Mouse (Mus musculus): ENCODE data around the gene Tctn1. TPM values are rescaled to one million over a fixed set of nuclear protein-coding genes. Genes with fewer than 3 reads are reported as not detected.

The Tctn1 gene
- polyA plus RNA-seq, 1 experiment from 2014 or later: 0.74 TPM

- Histone ChIP-seq H3K9me3 (replicated peaks; ENCODE audit: control insufficient read depth, low read length) (no peaks in the 10 kb centered on the region), H3K27me3 (ENCODE audit: control insufficient read depth, insufficient read depth, low read depth, low read length) (no peaks in the 10 kb centered on the region), H3K9ac (ENCODE audit: low read depth, low read length) (no peak overlapping the region), H3K36me3 (ENCODE audit: control insufficient read depth, insufficient read depth) (no peaks in the 10 kb centered on the region), H3K27ac (ENCODE audit: low read length) (no peak overlapping the region), H3K4me1 (ENCODE audit: control insufficient read depth, low read depth, low read length) (peaks cover 21% of the 10 kb centered on the region), H3K4me3 (ENCODE audit: low read depth, low read length) (no peak overlapping the region), H3K4me2 (ENCODE audit: low read depth, low read length) (no peak overlapping the region)
- WGBS (ENCODE audit: insufficient replicate concordance): 21% methylated on average over 7 of the region's 7 CpGs
- no peak for ATAC-seq (ENCODE audit: low read depth)
These were observed 2.2 kb downstream of the Tctn1 start for GRCm38 (mm10) chr5:122262104-122262503.

- H3K4me3 ChIP-seq (ENCODE audit: low read depth, low read length): no peak overlapping the region
- H3K9me3 ChIP-seq (replicated peaks; ENCODE audit: control insufficient read depth, low read length): no peaks in the 10 kb centered on the region
- peaks cover 6% of the 10 kb centered on the region; the same call in 1 of the 2 replicates for H3K4me1 ChIP-seq (ENCODE audit: control insufficient read depth, low read depth, low read length)
- no peak for ATAC-seq (ENCODE audit: low read depth)
- no peaks in the 10 kb centered on the region for H3K27me3 ChIP-seq (ENCODE audit: control insufficient read depth, insufficient read depth, low read depth, low read length)
- H3K4me2 ChIP-seq (ENCODE audit: low read depth, low read length): no peak overlapping the region
- H3K9ac ChIP-seq (ENCODE audit: low read depth, low read length): no peak overlapping the region
- 43% methylated on average over 6 of the region's 6 CpGs for WGBS (ENCODE audit: insufficient replicate concordance)
- no peak overlapping the region for H3K27ac ChIP-seq (ENCODE audit: low read length)
- no peaks in the 10 kb centered on the region for H3K36me3 ChIP-seq (ENCODE audit: control insufficient read depth, insufficient read depth)
These were observed 6.1 kb downstream of the Tctn1 start for GRCm38 (mm10) chr5:122258027-122258741.

DNA sequence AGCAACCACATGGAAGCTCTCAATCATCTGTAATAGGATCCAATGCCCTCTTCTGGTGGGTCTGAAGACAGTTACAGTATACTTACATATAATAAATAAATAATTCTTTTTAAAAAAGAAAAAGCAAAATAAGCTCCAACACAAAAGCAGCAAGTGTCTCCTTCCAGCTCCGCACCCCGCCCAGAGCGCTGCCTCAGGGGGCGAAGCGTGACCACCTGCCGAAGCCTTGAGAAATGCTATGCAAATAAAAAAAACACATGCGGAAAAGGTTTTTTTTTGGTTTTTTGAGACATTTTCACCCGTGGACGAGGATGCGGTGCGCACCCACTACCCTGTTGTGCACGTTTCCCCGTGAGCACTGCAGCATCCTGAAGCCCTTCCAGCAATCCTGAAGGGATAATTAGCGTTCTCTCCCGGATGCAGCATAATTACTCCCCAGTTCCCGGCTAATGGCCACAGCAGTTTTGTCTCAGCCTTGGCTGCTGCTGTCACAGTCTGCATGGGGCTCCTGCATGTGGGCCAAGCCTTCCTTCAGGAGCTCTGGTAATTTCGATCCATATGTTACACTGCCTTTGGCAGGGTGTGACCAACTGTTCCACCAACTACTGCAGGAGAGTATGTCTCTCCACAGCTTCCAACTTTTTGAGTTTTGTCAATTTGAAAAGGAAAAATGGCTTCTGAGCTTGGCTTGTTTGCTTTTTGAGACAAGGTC is 12.2 kb downstream of the Tctn1 start:
- H3K4me3 ChIP-seq (ENCODE audit: low read depth, low read length): no peak overlapping the region
- H3K9ac ChIP-seq (ENCODE audit: low read depth, low read length): no peak overlapping the region
- H3K9me3 ChIP-seq (replicated peaks; ENCODE audit: control insufficient read depth, low read length): no peaks in the 10 kb centered on the region
- no peaks in the 10 kb centered on the region for H3K27me3 ChIP-seq (ENCODE audit: control insufficient read depth, insufficient read depth, low read depth, low read length)
- no peak overlapping the region for H3K4me2 ChIP-seq (ENCODE audit: low read depth, low read length)
- WGBS (ENCODE audit: insufficient replicate concordance): 81% methylated on average over 17 of the region's 17 CpGs
- no peak for ATAC-seq (ENCODE audit: low read depth)
- no peaks in the 10 kb centered on the region for H3K36me3 ChIP-seq (ENCODE audit: control insufficient read depth, insufficient read depth)
- H3K27ac ChIP-seq (ENCODE audit: low read length): no peak overlapping the region
- no peaks in the 10 kb centered on the region for H3K4me1 ChIP-seq (ENCODE audit: control insufficient read depth, low read depth, low read length)

GRCm38 (mm10) chr5:122249281-122249680 is 15.0 kb downstream of the Tctn1 start:
- ATAC-seq (ENCODE audit: low read depth): no peak
- 60% methylated on average over 4 of the region's 4 CpGs for WGBS (ENCODE audit: insufficient replicate concordance)
- Histone ChIP-seq H3K4me3 (ENCODE audit: low read depth, low read length) (no peak overlapping the region), H3K4me2 (ENCODE audit: low read depth, low read length) (no peak overlapping the region), H3K27me3 (ENCODE audit: control insufficient read depth, insufficient read depth, low read depth, low read length) (no peaks in the 10 kb centered on the region), H3K27ac (ENCODE audit: low read length) (no peak overlapping the region), H3K9ac (ENCODE audit: low read depth, low read length) (no peak overlapping the region), H3K9me3 (replicated peaks; ENCODE audit: control insufficient read depth, low read length) (no peaks in the 10 kb centered on the region), H3K4me1 (ENCODE audit: control insufficient read depth, low read depth, low read length) (no peaks in the 10 kb centered on the region), H3K36me3 (ENCODE audit: control insufficient read depth, insufficient read depth) (no peaks in the 10 kb centered on the region)

DNA sequence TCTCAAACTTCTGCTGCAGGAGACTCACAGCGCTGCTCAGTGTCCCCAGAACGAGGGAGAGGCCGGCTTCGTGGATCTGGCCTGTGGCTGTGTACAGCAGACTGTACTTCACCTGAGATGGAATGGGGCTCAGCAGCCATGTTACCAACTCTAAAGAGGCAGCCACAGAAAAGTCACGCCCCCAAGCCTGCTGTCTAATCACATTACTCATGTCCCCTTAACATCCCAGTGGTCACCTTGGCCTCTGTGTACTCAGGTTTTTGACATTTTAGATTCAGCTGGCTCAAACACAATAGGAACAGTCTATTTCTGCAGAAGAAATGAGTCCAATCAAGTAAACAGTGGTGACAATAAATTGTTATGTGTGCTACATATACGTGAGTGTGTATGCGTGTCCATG is 16.3 kb downstream of the Tctn1 start:
- Histone ChIP-seq H3K27me3 (ENCODE audit: control insufficient read depth, insufficient read depth, low read depth, low read length) (no peaks in the 10 kb centered on the region), H3K9ac (ENCODE audit: low read depth, low read length) (no peak overlapping the region), H3K36me3 (ENCODE audit: control insufficient read depth, insufficient read depth) (no peaks in the 10 kb centered on the region), H3K4me1 (ENCODE audit: control insufficient read depth, low read depth, low read length) (no peaks in the 10 kb centered on the region), H3K9me3 (replicated peaks; ENCODE audit: control insufficient read depth, low read length) (no peaks in the 10 kb centered on the region), H3K4me3 (ENCODE audit: low read depth, low read length) (no peak overlapping the region), H3K27ac (ENCODE audit: low read length) (no peak overlapping the region), H3K4me2 (ENCODE audit: low read depth, low read length) (no peak overlapping the region)
- ATAC-seq (ENCODE audit: low read depth): no peak
- 81% methylated on average over 7 of the region's 7 CpGs for WGBS (ENCODE audit: insufficient replicate concordance)

DNA sequence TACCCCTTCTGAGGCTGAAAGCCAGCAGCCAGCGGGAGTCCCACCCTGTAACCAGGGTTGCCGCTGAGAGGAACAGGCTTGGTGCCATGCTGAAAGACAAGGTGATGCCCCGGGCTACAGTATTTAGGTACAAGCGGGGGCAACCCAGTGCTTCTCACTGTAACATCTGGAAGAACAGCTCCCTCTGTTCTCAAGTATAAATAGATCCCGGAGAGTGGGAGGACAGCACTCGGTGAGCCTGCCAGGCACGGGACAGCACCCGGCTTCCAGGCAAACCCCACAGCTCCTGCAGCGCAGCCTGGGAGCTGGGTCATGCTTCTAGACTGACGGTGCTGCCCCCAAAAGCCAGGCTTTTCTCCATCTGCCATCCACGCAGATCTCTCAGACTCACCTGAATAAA is 16.7 kb downstream of the Tctn1 start:
- Histone ChIP-seq H3K9ac (ENCODE audit: low read depth, low read length) (no peak overlapping the region), H3K27me3 (ENCODE audit: control insufficient read depth, insufficient read depth, low read depth, low read length) (no peaks in the 10 kb centered on the region), H3K4me1 (ENCODE audit: control insufficient read depth, low read depth, low read length) (no peaks in the 10 kb centered on the region), H3K27ac (ENCODE audit: low read length) (no peak overlapping the region), H3K4me3 (ENCODE audit: low read depth, low read length) (no peak overlapping the region), H3K36me3 (ENCODE audit: control insufficient read depth, insufficient read depth) (no peaks in the 10 kb centered on the region), H3K9me3 (replicated peaks; ENCODE audit: control insufficient read depth, low read length) (no peaks in the 10 kb centered on the region), H3K4me2 (ENCODE audit: low read depth, low read length) (no peak overlapping the region)
- no peak for ATAC-seq (ENCODE audit: low read depth)
- 80% methylated on average over 11 of the region's 11 CpGs for WGBS (ENCODE audit: insufficient replicate concordance)

GRCm38 (mm10) chr5:122246547-122247167 is 17.6 kb downstream of the Tctn1 start:
- WGBS (ENCODE audit: insufficient replicate concordance): 69% methylated on average over 10 of the region's 10 CpGs

GRCm38 (mm10) chr5:122245186-122245585 is 19.1 kb downstream of the Tctn1 start:
- Histone ChIP-seq H3K27me3 (ENCODE audit: control insufficient read depth, insufficient read depth, low read depth, low read length) (no peaks in the 10 kb centered on the region), H3K27ac (ENCODE audit: low read length) (no peak overlapping the region), H3K4me1 (ENCODE audit: control insufficient read depth, low read depth, low read length) (no peaks in the 10 kb centered on the region), H3K9me3 (replicated peaks; ENCODE audit: control insufficient read depth, low read length) (no peaks in the 10 kb centered on the region), H3K4me2 (ENCODE audit: low read depth, low read length) (no peak overlapping the region), H3K9ac (ENCODE audit: low read depth, low read length) (no peak overlapping the region), H3K4me3 (ENCODE audit: low read depth, low read length) (no peak overlapping the region), H3K36me3 (ENCODE audit: control insufficient read depth, insufficient read depth) (no peaks in the 10 kb centered on the region)
- ATAC-seq (ENCODE audit: low read depth): no peak
- WGBS (ENCODE audit: insufficient replicate concordance): 55% methylated on average over 3 of the region's 3 CpGs

More at GRCm38 (mm10) chr5:122246547-122247167, 17.6 kb downstream of the Tctn1 start:
- Histone ChIP-seq H3K27me3 (ENCODE audit: control insufficient read depth, insufficient read depth, low read depth, low read length) (no peaks in the 10 kb centered on the region), H3K9ac (ENCODE audit: low read depth, low read length) (no peak overlapping the region), H3K4me3 (ENCODE audit: low read depth, low read length) (no peak overlapping the region), H3K4me2 (ENCODE audit: low read depth, low read length) (no peak overlapping the region), H3K27ac (ENCODE audit: low read length) (no peak overlapping the region), H3K36me3 (ENCODE audit: control insufficient read depth, insufficient read depth) (no peaks in the 10 kb centered on the region), H3K4me1 (ENCODE audit: control insufficient read depth, low read depth, low read length) (no peaks in the 10 kb centered on the region), H3K9me3 (replicated peaks; ENCODE audit: control insufficient read depth, low read length) (no peaks in the 10 kb centered on the region)
- no peak for ATAC-seq (ENCODE audit: low read depth)

All from liver, embryonic 16.5 days (tissue).